Comparison of ENCODE assay signal across 8 mouse cellular contexts in the genomic region with DNA sequence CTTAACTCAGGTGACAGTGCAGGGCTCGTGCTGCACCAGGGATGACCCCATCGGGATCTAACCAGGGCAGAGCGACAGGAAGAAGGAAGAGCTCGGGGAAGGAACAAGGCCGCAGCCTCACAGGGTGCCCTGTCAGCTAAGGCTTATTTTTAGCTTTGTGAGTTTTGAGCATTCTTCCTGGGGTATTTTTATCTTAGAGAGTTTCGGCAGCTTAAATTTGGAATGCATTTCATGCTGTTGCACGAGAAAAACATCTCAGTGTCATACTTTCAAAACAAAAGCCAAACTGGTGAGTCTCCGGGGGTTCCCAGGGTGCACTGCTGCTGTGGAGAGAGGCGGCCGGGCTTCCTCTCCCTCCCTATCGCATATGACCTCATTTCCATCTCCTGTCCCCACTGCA. TPM values are rescaled to one million over a fixed set of nuclear protein-coding genes. Genes with fewer than 3 reads are reported as not detected.
DNase-seq lines count a peak whose midpoint lies in the region; ATAC-seq and TF ChIP-seq lines count a peak whose summit lies in the region.

No protein-coding gene starts in this region.

- intact Hi-C loops in gastrocnemius, postnatal 14 days (cut with DNase I; ENCODE audit: low total_unique reads), result no loop called here

- no peak for TF ChIP-seq CTCF in hindbrain, postnatal 0 days (IDR thresholded peaks at IDR 0.05; ENCODE audit: low read depth)

- no peaks in the 10 kb centered on the region; the same call in 1 of the 2 replicates for H3K36me3 ChIP-seq in hindbrain, postnatal 0 days (ENCODE audit: insufficient read depth, low read length)

- 73% methylated on average over 11 of the region's 11 CpGs for WGBS in hindbrain, postnatal 0 days

- H3K27ac ChIP-seq in hindbrain, postnatal 0 days, result no peak overlapping the region

- no peaks in the 10 kb centered on the region for H3K27me3 ChIP-seq in hindbrain, postnatal 0 days (ENCODE audit: insufficient read depth, low read length)

- DNase-seq in right cerebral cortex, postnatal 10 days (ENCODE audit: low spot score in 2 of 2), result peak; percentile 46 to 68
- no peak for DNase-seq in right cerebral cortex, adult 2 months (ENCODE audit: low spot score in 2 of 2)
- peak; percentile 68 for DNase-seq in gastrocnemius, postnatal 14 days
- peak; percentile 29 for DNase-seq in kidney, adult 18-20 months
- DNase-seq in lung, postnatal 4 days, result peak; percentile 56 to 70
- no peak for DNase-seq in layer of hippocampus, adult 9-10 months (ENCODE audit: low spot score)
- DNase-seq in hindbrain, postnatal 0 days (ENCODE audit: low spot score), result no peak
- no peak for DNase-seq in spleen, postnatal 10 days (ENCODE audit: low spot score in 2 of 2)

- no peak overlapping the region for H3K9ac ChIP-seq in hindbrain, postnatal 0 days (replicated peaks; ENCODE audit: low read length)

- H3K4me1 ChIP-seq in hindbrain, postnatal 0 days (ENCODE audit: insufficient read depth, low read length), result no peaks in the 10 kb centered on the region

- H3K4me3 ChIP-seq in hindbrain, postnatal 0 days (ENCODE audit: low read length), result no peak overlapping the region

- H3K4me2 ChIP-seq in hindbrain, postnatal 0 days (ENCODE audit: low read depth, low read length), result no peak overlapping the region

- no peaks in the 10 kb centered on the region for H3K9me3 ChIP-seq in hindbrain, postnatal 0 days (ENCODE audit: low read length)

- no peak for ATAC-seq in hindbrain, postnatal 0 days

RNA-seq across cellular contexts. Expression of a gene that starts 37.4 kb away (rescaled TPM):
- 100 to 1,000 TPM; 109 to 115 TPM for total RNA-seq in gastrocnemius, postnatal 14 days (2021)
- total RNA-seq in hindbrain, postnatal 0 days (2014; rRNA removed), result 44.1 and 44.3 TPM in 2 replicates
- 30.2 and 30.8 TPM in 2 replicates for polyA plus RNA-seq in hindbrain, postnatal 0 days (2015; fragmentation: Nextera tagmentation; extraction: Ambion mirVana)

RNA-seq across cellular contexts. Expression of a gene that starts 38.2 kb away (rescaled TPM):
- 10 to 100 TPM; 40.5 to 41.4 TPM for total RNA-seq in gastrocnemius, postnatal 14 days (2021)
- 18.3 and 33.9 TPM in 2 replicates for total RNA-seq in hindbrain, postnatal 0 days (2014; rRNA removed)
- polyA plus RNA-seq in hindbrain, postnatal 0 days (2015; fragmentation: Nextera tagmentation; extraction: Ambion mirVana), result 68.1 and 70.2 TPM in 2 replicates

Comparison
In these comparisons a context has a peak if more than half of its experiments do, and no peak if none do; other contexts are left out.
1. DNase-seq: peak in right cerebral cortex, postnatal 10 days (2 of 2), gastrocnemius, postnatal 14 days (single experiment), kidney, adult 18-20 months (single experiment) and lung, postnatal 4 days (2 of 2); none in right cerebral cortex, adult 2 months (0 of 2), layer of hippocampus, adult 9-10 months (single experiment), hindbrain, postnatal 0 days (single experiment) and spleen, postnatal 10 days (0 of 2).